Mouse (Mus musculus) adrenal gland, postnatal 36 days (tissue): Measurements from ENCODE around the gene Notch2. TPM values are rescaled to one million over a fixed set of nuclear protein-coding genes. Genes with fewer than 3 reads are reported as not detected.

Source experiments
- DNase-seq, 2 experiments: peaks; one replicate each; pipeline ENCODE4 v3.0.0; 2021; ENCODE audit warnings: mixed read lengths in 1 of 2
- total RNA-seq, 2 experiments: library from RNA; stranded (reverse); gene quantifications; 2 replicates each; pipeline ENCODE4 v1.2.3; 2021

Gene Notch2
- total RNA-seq, 2 experiments from 2014 or later = 66.1 to 76.2 TPM

GRCm38 (mm10) chr3:98074622-98075231 is 61.4 kb downstream of the Notch2 start:
- DNase-seq = no peak

GRCm38 (mm10) chr3:98077866-98078265 is 64.5 kb downstream of the Notch2 start:
- DNase-seq = no peak

- DNase-seq = no peak
These were observed 65.5 kb downstream of the Notch2 start for GRCm38 (mm10) chr3:98078816-98079215.

- peak in 1 of 2 experiments; percentile 22 for DNase-seq
These were observed 66.4 kb downstream of the Notch2 start for GRCm38 (mm10) chr3:98079601-98080215.

- no peak for DNase-seq
These were observed 67.3 kb downstream of the Notch2 start for GRCm38 (mm10) chr3:98080630-98081029.

- DNase-seq = no peak
These were observed 68.9 kb downstream of the Notch2 start for GRCm38 (mm10) chr3:98082188-98082587.

GRCm38 (mm10) chr3:98082972-98083371 is 69.6 kb downstream of the Notch2 start:
- no peak for DNase-seq

GRCm38 (mm10) chr3:98084061-98084655 is 70.8 kb downstream of the Notch2 start:
- no peak for DNase-seq

- no peak for DNase-seq
These were observed 71.5 kb downstream of the Notch2 start for GRCm38 (mm10) chr3:98084870-98085269.

GRCm38 (mm10) chr3:98085812-98086268 is 72.5 kb downstream of the Notch2 start:
- DNase-seq = peak; percentile 65 to 79

- DNase-seq = no peak
These were observed 73.1 kb downstream of the Notch2 start for GRCm38 (mm10) chr3:98086441-98086840.

GRCm38 (mm10) chr3:98086860-98087259 is 73.5 kb downstream of the Notch2 start:
- DNase-seq = no peak

- DNase-seq = no peak
These were observed 74.2 kb downstream of the Notch2 start for GRCm38 (mm10) chr3:98087551-98087950.

- DNase-seq = peak; percentile 23 to 60
These were observed 76.4 kb downstream of the Notch2 start for GRCm38 (mm10) chr3:98089702-98090101.

GRCm38 (mm10) chr3:98090129-98090528 is 76.8 kb downstream of the Notch2 start:
- DNase-seq = no peak

- DNase-seq = no peak
These were observed 79.5 kb downstream of the Notch2 start for GRCm38 (mm10) chr3:98092680-98093370.

GRCm38 (mm10) chr3:98093954-98094353 is 80.6 kb downstream of the Notch2 start:
- DNase-seq = no peak

- no peak for DNase-seq
These were observed 81.6 kb downstream of the Notch2 start for GRCm38 (mm10) chr3:98094629-98095583.

- DNase-seq = no peak
These were observed 83.7 kb downstream of the Notch2 start for GRCm38 (mm10) chr3:98096981-98097380.

GRCm38 (mm10) chr3:98098676-98099075 is 85.3 kb downstream of the Notch2 start:
- no peak for DNase-seq

GRCm38 (mm10) chr3:98099287-98099686 is 86.0 kb downstream of the Notch2 start:
- DNase-seq = peak; percentile 36 to 46

GRCm38 (mm10) chr3:98101541-98101940 is 88.2 kb downstream of the Notch2 start:
- no peak for DNase-seq
